Mouse (Mus musculus) skeletal muscle tissue, adult 2 months (tissue): ENCODE measurements around the gene Ccdc7a.
"Not testable (repeated sequence)": the region's sequence is repeated elsewhere in the genome, so short reads cannot be mapped to it uniquely, and the experiment has no call there.

Experiments used
- DNase-seq: peaks from one replicate; pipeline ENCODE4 v3.0.0-alpha.2; 2012; ENCODE audit warnings: low read depth, low spot score

The Ccdc7a gene

GRCm38 (mm10) chr8:129065417-129065816 lies at the start of gene Ccdc7a:
Gene Ccdc7a, minus strand, starts transcription at chr8:129065517.
- not testable (repeated sequence) for DNase-seq

- DNase-seq, result not testable (repeated sequence)
Measured at GRCm38 (mm10) chr8:129066834-129067233, 1.5 kb upstream of the Ccdc7a start, which contains the start of gene Ccdc7b. Gene Ccdc7b, plus strand, starts transcription at chr8:129067134.

- no peak for DNase-seq
Measured at GRCm38 (mm10) chr8:128991389-128991788, 73.9 kb downstream of the Ccdc7a start.

DNA sequence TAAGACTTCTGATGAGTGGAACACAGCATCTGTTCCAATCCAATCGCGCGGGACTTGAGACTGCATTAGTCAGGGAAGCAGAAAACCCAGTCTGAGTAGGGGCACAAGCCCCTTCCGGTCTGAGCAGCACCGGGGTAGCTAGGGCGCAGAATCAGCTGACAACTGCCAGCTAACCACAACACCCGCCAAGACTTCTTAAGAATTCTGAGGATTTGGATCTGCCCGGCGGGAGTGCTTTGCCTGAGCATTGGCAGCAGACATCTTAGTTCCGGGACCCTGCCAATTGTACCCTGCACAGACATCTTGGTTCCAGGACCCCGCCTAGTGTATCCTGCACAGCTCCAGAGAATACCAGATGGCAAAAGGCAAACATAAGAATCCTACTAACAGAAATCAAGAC lies 116.4 kb downstream of the Ccdc7a start:
- not testable (repeated sequence) for DNase-seq

DNA sequence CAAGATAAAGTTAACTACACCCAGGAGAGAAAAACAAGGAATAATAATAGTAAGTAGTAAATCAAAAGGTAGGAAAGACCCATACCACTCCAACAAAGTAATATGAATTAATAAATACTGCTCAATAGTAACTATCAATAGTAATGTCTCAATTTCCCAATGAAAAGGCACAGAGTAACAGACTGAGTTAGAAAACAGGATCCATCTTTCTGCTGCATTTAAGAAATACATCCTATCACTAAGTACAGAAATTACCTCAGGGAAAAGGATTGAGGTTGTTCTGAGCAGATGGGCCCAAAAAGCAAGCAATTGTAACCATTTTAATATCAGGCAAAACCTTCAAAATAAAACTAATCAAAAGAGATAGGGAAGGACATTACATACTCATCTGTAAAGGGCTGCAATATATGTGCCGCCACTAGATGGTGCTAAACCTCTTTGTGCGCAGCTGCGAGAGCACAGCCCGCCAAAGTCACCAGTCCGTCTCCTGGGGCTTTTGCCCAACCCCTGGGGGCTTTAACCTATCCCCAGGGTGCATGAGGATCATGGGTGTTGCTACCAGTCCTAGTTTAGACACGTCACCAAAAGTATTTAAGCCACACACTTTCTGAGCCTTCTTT lies 124.2 kb downstream of the Ccdc7a start:
- not testable (repeated sequence) for DNase-seq

GRCm38 (mm10) chr8:128933446-128933845 lies 131.9 kb downstream of the Ccdc7a start:
- DNase-seq, result no peak

- no peak for DNase-seq
Measured at GRCm38 (mm10) chr8:128882719-128883118, 182.6 kb downstream of the Ccdc7a start.

- no peak for DNase-seq
Measured at GRCm38 (mm10) chr8:128843749-128844148, 221.6 kb downstream of the Ccdc7a start.

DNA sequence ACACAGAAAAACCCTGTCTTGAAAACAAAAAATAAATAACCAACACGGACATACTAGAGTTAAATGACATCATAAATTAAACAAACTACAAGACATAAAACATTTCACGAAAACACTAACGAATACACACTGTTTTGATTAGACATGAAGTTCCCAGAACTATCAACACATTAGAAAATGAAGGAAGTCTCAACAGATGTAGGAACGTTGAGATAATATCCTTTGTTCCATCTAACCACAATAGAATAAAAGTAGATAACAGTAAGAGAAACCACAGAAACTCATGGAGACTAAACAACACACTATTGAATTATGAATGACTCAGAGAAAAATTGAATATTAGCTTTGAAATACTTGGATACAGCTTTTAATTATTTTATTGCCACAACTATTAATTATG lies 252.8 kb downstream of the Ccdc7a start:
- no peak for DNase-seq

- no peak for DNase-seq
Measured at GRCm38 (mm10) chr8:128798594-128798993, 266.7 kb downstream of the Ccdc7a start, which contains the start of gene Gm3952. Gene Gm3952, minus strand, starts transcription at chr8:128798694.

- no peak for DNase-seq
Measured at GRCm38 (mm10) chr8:128735692-128736091, 329.6 kb downstream of the Ccdc7a start.

DNA sequence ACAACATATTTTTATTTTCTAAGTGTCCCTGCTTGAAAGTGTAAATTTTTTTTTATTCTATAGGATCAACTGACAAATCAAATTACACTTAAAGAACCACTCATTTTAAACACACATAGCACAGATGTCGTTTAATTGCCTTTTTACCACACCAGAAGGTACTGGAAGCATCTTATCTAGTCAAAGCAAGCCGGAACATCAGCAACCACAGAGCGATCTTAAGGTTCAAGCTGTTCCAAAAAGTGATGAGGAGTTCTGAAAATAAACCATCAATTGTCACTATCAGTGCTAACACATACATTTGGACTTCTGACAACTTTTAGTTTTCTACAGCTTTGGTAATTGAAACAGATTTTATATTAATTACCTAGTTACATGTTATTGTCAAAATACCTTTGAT lies 331.2 kb downstream of the Ccdc7a start:
- DNase-seq, result no peak

GRCm38 (mm10) chr8:128732254-128732653 lies 333.1 kb downstream of the Ccdc7a start:
- DNase-seq, result no peak

DNA sequence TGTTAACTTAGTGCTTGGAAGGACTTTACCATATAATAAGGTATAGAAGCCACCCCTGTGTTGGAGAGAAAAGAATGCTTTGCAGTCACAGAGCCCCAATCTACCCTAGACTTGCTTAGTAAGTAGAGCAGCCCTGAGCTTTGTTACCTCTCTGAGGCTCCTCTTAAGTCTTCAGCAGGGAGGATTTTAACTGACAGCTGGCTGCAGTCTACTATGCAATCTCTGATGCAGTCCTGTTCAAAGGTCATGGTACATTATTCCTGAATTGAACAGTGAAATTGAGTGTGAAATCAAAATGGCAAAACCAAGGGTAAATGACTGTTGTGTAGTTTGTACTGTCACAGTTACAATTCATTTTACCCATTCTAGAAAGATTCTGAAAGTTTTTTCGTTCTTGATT lies 338.1 kb downstream of the Ccdc7a start:
- no peak for DNase-seq

- no peak for DNase-seq
Measured at GRCm38 (mm10) chr8:128724819-128725218, 340.5 kb downstream of the Ccdc7a start.

DNA sequence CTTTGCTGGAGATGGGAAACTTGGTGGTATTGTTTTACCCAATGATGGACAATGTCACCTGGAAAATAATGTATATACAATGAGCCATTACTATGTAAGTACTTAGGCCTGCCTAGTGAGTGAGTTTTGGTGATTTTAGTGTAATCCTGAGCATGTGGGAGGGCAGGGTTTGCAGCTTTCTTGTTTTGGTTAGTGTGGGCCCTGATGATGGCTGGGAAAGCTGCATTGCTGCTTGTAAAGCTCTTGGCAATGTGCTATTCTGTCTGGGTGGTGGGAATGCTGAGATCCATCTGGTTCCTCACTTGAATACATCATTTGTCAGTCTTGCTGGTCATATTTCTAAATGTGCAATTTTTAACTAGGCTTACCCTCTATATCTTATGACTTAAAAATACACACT lies 349.1 kb downstream of the Ccdc7a start:
- no peak for DNase-seq

DNA sequence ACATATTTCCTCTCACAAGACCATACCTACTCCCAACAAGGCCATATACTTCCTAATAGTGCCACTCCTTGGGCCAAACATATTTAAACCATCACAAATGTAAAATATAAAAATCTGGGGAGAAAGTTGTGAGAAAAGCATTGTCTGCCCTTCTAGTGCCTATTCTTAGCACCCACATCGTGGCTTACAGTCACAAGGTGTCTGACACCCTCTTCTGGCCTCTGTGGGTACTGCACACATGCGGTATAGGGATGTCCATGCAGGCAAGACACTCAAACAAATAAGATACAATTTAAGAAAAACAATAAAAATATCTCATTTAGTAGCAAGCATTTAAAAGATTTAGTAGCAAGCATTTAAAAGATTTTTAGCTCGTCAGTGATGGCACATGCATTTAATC lies 356.1 kb downstream of the Ccdc7a start:
- peak; percentile 60 for DNase-seq

- no peak for DNase-seq
Measured at GRCm38 (mm10) chr8:128704836-128705235, 360.5 kb downstream of the Ccdc7a start.

GRCm38 (mm10) chr8:128704376-128704775 lies 360.9 kb downstream of the Ccdc7a start:
- no peak for DNase-seq

GRCm38 (mm10) chr8:128697945-128698344 lies 367.4 kb downstream of the Ccdc7a start:
- DNase-seq, result no peak

DNA sequence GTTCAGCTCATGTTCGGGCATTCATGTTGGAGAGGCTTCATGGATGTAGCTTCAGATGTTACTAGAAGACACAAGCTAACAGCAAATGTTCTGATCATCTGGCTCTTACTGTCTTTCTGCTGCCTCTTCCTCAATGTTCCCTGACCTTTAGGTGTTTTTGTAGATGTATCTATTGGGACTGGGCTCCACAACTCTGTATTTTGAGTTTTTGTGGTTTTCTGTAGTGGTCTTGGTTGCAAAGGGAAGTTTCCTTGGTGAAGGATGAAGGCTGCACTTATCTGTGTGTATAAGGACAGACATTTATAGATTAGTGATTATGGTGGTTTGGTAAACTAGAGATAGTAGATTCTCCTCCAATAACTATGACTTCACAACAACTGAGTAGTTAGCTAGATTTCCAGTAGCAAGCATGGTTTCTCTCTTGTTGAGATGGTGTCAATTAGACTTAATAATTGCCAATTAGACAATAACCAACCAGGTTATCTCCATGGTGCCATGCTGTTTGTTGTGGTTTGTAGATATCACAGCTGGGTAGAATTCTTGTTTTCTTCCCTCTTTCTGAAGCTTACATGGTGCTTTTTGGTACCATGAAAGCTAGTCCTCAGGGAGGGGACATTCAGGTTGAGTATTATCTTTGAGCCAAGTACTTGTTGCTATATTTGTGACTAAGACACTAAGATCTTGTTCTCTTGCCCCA lies 368.5 kb downstream of the Ccdc7a start:
- DNase-seq, result no peak

- DNase-seq, result no peak
Measured at GRCm38 (mm10) chr8:128690056-128690455, 375.3 kb downstream of the Ccdc7a start.

GRCm38 (mm10) chr8:128688679-128689078 lies 376.6 kb downstream of the Ccdc7a start:
- no peak for DNase-seq
